Mouse (Mus musculus) liver, adult (tissue): Measurements from ENCODE around the gene Mff.

ENCODE experiments used
- GATA4 ChIP-seq: IDR thresholded peaks from 2 replicates; pipeline ENCODE4 v1.6.1; 2014; ENCODE audit warnings: mild to moderate bottlenecking, low read length; ENCODE audit not compliant: insufficient replicate concordance

Mff gene

DNA sequence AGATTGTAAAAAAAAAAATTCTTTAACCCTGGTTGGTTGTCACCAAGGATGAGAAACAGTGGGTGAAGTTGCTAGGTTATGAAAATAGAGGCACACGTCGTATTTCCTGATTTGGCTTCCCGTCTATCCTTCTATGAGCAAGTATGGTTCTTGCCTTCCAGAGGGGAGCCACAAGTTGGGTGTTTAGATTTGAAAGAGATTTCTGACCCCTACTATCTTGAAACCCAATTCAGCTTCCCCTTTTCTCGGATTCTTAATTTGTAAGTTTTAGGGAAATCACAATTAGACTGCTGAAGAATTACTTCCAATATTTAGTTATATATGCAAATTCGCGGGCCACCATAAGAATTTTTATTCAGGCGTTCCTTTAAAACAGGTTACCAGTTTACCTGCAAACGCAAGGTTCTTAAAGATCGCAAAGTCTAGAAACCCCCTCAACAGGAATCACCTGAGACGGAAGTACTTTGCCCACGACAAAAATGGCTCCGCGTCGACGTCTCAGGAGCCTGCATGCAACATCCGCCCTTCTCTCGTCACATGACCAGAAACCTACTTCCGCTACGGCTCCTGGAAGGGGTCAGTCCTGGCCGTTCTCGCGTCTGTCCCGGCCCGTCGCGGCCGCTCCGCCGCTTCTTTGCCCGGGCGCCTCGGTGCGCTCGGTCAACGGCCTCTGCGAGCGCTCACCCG lies at the start of gene Mff:
TSS of gene Mff (plus strand) at position 552 of the 687 bp plus-strand sequence.
- TF ChIP-seq GATA4: no peak

GRCm38 (mm10) chr1:82686328-82686727 lies 38.4 kb upstream of the Mff start:
- TF ChIP-seq GATA4: no peak

DNA sequence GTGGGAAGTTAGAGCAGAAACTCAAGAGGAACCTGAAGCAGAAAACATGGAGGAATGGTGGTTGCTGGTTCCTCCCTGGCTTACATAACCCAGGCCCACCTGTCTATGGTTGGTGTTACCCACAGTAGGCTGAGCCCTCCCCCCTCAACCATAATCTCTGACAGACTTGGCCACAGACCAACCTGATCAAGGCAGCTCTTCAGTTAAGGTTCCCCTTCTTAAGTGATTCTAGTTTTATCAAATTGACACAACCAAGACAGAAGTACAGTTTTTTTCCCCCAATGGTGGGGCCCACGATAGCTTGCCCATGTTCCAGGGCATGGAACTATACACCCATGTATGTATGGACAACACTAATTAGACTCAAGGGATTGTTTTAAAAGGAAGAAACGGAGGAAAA lies 37.8 kb upstream of the Mff start:
- no peak for TF ChIP-seq GATA4

DNA sequence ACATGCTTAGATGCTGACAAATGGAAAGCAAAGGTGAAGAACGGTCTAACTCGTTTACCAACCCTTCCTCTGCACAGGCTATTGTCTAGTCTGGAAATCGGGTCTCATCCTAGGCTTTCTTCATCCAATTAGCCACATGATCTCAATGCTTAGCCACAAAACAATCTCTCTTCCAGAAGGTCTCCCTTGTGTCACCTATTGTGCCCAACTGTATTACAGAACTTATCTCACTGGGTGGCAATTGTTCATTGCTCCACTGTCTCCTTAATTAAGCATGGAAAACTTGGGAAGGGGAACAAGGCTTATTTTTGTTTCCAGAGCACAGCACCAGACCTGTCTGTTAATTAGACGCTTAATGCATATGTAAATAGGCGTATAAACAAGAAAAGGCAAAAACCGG lies 36.8 kb upstream of the Mff start:
- TF ChIP-seq GATA4: no peak

GRCm38 (mm10) chr1:82695915-82696314 lies 28.8 kb upstream of the Mff start:
- no peak for TF ChIP-seq GATA4

GRCm38 (mm10) chr1:82717816-82718512 lies 6.7 kb upstream of the Mff start:
- TF ChIP-seq GATA4: no peak

DNA sequence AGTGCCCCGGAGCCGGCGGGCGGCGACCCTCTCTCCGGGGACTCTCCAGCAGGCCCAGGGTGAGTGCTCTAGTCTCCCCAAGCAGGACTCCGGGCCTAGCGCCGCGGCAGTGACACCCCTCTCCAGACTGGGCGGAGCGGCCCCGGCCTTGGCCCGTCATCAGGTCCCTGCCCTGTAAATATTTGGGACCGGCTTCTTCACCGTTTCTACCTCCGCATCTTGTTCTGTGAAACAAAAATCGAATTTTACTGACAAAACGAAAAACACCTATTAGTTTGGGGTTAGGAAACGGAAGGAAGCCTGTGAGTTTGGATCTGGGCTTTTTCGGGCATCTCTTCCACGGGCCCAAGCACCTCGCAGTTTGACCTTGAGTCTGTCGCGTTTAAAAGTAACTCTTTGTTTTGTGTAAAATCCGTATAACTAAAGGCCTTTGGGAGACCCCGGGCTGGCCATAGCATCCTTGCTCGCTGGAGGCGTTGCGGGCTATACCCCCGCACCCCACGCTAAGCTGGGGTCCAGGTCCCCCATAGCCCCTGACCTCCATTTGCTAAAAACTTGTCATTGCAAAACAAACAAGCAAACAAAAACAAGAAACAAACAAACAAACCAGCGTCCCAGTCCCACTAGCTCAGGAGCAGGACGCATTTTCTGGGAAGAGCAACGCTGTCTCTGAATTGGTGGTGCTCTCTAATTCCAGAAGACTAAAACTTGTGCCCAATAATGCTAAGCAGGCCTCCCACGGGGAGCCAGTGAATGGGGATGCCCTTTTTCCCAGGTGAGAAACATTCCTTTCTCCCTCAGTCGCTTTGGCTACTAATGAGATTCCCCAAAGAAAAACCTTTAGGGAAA lies 560 bp downstream of the Mff start:
- TF ChIP-seq GATA4: no peak

DNA sequence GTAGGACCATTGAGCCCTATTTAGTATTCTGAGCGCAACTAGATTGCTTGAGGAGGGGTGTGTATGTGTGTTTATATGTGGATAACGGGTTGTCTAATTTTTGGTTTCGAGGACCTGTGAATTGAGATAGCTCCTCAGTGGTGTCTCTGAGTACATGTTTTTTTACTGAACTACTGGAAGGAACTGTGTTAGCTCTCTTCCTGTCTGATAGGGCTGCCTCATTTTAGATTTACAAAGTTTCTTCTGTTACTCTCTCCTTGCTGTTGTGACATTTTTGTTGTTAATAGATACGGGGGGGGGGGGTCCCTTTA lies 1.1 kb downstream of the Mff start:
- no peak for TF ChIP-seq GATA4

GRCm38 (mm10) chr1:82726482-82726881 lies 1.8 kb downstream of the Mff start:
- TF ChIP-seq GATA4: no peak

DNA sequence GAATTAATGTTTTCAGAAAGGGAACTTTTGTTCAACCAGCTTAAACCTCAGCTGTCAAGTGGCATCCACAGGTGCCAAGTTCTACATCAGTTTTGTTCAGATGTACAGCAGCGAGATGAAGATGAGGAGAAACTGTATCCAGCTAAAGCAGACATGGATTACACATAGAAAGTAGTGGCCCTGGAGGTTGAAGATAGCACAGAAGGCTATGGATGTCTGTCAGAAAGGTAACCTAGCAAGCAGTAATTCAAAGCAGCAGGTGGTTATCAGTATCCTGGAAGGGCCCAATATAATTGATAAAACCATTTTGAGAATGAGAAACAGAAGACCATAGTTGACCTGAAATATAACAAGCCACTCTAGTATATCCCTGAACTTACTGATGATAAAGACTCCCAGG lies 8.7 kb downstream of the Mff start:
- no peak for TF ChIP-seq GATA4

DNA sequence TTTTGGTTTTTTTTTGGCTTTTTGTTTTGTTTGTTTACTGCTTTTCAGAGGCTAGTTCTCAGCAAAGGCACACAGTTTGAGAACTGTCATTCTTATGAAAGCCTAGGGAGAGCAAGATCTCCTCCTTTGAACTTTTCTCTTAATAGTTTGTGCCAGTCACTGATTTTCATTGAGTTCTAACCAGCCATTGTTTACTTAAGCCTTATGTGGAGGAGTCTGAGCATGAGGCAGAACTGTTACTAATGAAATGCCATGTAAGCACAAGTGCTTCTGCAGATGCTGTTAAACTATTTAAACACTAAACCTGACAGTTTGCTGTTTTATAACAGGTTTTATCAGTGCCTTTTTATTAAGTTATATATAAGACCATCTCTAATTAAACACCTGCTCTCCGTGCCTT lies 13.4 kb downstream of the Mff start:
- TF ChIP-seq GATA4: no peak

- TF ChIP-seq GATA4: no peak
These were observed 16.8 kb downstream of the Mff start for GRCm38 (mm10) chr1:82741539-82741938.

DNA sequence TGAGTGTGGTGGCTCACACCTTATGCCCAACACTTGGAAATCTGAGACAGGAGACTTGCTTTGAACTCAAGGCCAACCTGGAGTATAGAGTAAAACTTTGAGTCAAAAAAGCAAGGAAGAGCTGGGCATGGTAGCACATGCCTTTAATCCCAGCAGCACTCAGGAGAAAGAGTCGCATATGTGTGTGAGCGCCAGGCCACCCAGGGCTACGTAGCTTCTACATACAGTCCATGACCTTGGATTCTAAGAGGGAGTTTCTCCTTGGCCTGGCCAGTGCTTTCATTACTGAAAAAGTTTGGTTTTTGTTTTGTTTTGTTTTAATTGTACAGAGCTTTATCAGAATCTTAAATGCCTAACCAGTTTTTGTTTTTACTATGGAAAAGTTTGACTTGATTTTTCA lies 19.3 kb downstream of the Mff start:
- no peak for TF ChIP-seq GATA4

GRCm38 (mm10) chr1:82746408-82746807 lies 21.7 kb downstream of the Mff start:
- TF ChIP-seq GATA4: no peak

DNA sequence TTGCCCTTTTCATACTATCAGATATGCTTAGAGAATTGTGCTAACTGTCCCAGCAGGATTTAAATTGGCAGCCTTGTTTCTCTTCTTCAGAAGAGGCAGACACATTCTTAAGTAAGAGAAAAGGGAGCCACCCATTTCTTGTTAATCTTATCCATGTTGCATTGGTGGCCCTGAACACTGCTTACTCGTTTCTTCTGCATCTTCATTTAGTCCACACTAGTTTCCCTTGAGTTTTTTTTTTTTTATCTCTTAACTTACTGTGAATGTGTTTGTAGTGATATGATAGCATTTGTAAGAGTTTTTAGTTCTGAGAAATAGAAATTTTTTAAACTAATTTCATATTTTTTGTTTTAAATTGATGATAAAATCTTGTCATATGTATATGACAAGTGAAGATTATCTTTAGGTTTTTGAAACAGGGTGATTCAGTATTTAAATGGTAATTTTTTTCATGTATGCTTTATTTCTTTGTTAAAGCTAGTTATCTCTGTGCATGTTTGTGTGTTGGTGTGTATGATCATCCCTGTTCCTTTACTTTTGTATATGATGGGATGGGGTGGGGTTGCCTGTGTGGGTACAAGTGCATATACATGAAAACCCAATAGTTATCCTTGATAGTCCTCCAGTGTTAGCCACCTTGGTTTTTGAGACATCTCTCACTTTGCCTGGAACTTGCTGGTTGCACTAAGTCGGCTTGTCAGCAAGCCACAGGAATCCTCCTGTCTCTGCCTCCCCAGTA lies 23.2 kb downstream of the Mff start:
- no peak for TF ChIP-seq GATA4
